Mouse (Mus musculus): ENCODE results near the gene Espn. TPM values are rescaled to one million over a fixed set of nuclear protein-coding genes. Genes with fewer than 3 reads are reported as not detected.

Gene Espn
- polyA plus RNA-seq, 1 experiment from 2014 or later: 3.4 TPM

GRCm38 (mm10) chr4:152140441-152140840, 11.7 kb downstream of the Espn start:
- Histone ChIP-seq H3K9me3 (no peaks in the 10 kb centered on the region), H3K36me3 (no peaks in the 10 kb centered on the region), H3K4me1 (peaks cover 11% of the 10 kb centered on the region), H3K9ac (no peak overlapping the region), H3K4me2 (no peak overlapping the region), H3K4me3 (no peak overlapping the region), H3K27me3 (peaks cover 56% of the 10 kb centered on the region), H3K27ac (no peak overlapping the region)
- 30% methylated on average over 6 of the region's 6 CpGs for WGBS
- ATAC-seq (ENCODE audit: insufficient number of reproducible peaks, insufficient read depth, low FRiP score, low TSS enrichment, low read depth): no peak

- Histone ChIP-seq H3K9ac (0 out of 2 replicates have a peak overlapping the region, but pooled peaks have one; percentile 49), H3K36me3 (no peaks in the 10 kb centered on the region), H3K4me2 (peak overlapping the region; percentile 78), H3K4me3 (peak overlapping the region; percentile 52), H3K27ac (no peak overlapping the region), H3K4me1 (peaks cover 11% of the 10 kb centered on the region), H3K9me3 (no peaks in the 10 kb centered on the region), H3K27me3 (peaks cover 62% of the 10 kb centered on the region)
- peak; percentile 73 for ATAC-seq (ENCODE audit: insufficient number of reproducible peaks, insufficient read depth, low FRiP score, low TSS enrichment, low read depth)
- 2% methylated on average over 51 of the region's 51 CpGs for WGBS
Observed at GRCm38 (mm10) chr4:152138497-152139260, 13.5 kb downstream of the Espn start.

- ATAC-seq (ENCODE audit: insufficient number of reproducible peaks, insufficient read depth, low FRiP score, low TSS enrichment, low read depth): no peak
- Histone ChIP-seq H3K9ac (no peak overlapping the region), H3K36me3 (no peaks in the 10 kb centered on the region), H3K27me3 (peaks cover 72% of the 10 kb centered on the region), H3K4me3 (no peak overlapping the region), H3K9me3 (no peaks in the 10 kb centered on the region), H3K27ac (no peak overlapping the region), H3K4me1 (peaks cover 22% of the 10 kb centered on the region), H3K4me2 (no peak overlapping the region)
- WGBS: 86% methylated on average over 2 of the region's 2 CpGs
Observed at GRCm38 (mm10) chr4:152136876-152137250, 15.3 kb downstream of the Espn start.

GRCm38 (mm10) chr4:152136112-152136875, 15.9 kb downstream of the Espn start:
- WGBS: 27% methylated on average over 6 of the region's 6 CpGs
- peaks cover 74% of the 10 kb centered on the region for H3K27me3 ChIP-seq
- no peaks in the 10 kb centered on the region for H3K36me3 ChIP-seq

GRCm38 (mm10) chr4:152135363-152135762, 16.8 kb downstream of the Espn start:
- ATAC-seq (ENCODE audit: insufficient number of reproducible peaks, insufficient read depth, low FRiP score, low TSS enrichment, low read depth): no peak

More at GRCm38 (mm10) chr4:152136112-152136875, 15.9 kb downstream of the Espn start:
- H3K9me3 ChIP-seq: no peaks in the 10 kb centered on the region
- no peak overlapping the region for H3K4me3 ChIP-seq
- no peak overlapping the region for H3K4me2 ChIP-seq
- peaks cover 27% of the 10 kb centered on the region for H3K4me1 ChIP-seq
- H3K9ac ChIP-seq: no peak overlapping the region
- H3K27ac ChIP-seq: no peak overlapping the region
- ATAC-seq (ENCODE audit: insufficient number of reproducible peaks, insufficient read depth, low FRiP score, low TSS enrichment, low read depth): no peak

GRCm38 (mm10) chr4:152134507-152134906, 17.7 kb downstream of the Espn start:
- no peak for ATAC-seq (ENCODE audit: insufficient number of reproducible peaks, insufficient read depth, low FRiP score, low TSS enrichment, low read depth)
- Histone ChIP-seq H3K27ac (no peak overlapping the region), H3K27me3 (peaks cover 77% of the 10 kb centered on the region), H3K9me3 (no peaks in the 10 kb centered on the region), H3K4me1 (peaks cover 42% of the 10 kb centered on the region), H3K4me2 (no peak overlapping the region), H3K36me3 (no peaks in the 10 kb centered on the region), H3K9ac (no peak overlapping the region), H3K4me3 (no peak overlapping the region)

More at GRCm38 (mm10) chr4:152135363-152135762, 16.8 kb downstream of the Espn start:
- no peak overlapping the region for H3K4me3 ChIP-seq
- H3K9ac ChIP-seq: no peak overlapping the region
- no peak overlapping the region for H3K4me2 ChIP-seq
- H3K36me3 ChIP-seq: no peaks in the 10 kb centered on the region
- H3K27ac ChIP-seq: no peak overlapping the region
- H3K9me3 ChIP-seq: no peaks in the 10 kb centered on the region
- peaks cover 37% of the 10 kb centered on the region for H3K4me1 ChIP-seq
- 80% methylated on average over 12 of the region's 12 CpGs for WGBS
- peaks cover 74% of the 10 kb centered on the region for H3K27me3 ChIP-seq

- Histone ChIP-seq H3K9ac (no peak overlapping the region), H3K4me2 (no peak overlapping the region), H3K4me3 (no peak overlapping the region), H3K27ac (no peak overlapping the region), H3K36me3 (no peaks in the 10 kb centered on the region), H3K4me1 (peaks cover 34% of the 10 kb centered on the region), H3K27me3 (peaks cover 78% of the 10 kb centered on the region), H3K9me3 (no peaks in the 10 kb centered on the region)
- whole genome bisulfite sequencing: 43% methylated on average over 5 of the region's 5 CpGs
- ATAC-seq (ENCODE audit: insufficient number of reproducible peaks, insufficient read depth, low FRiP score, low TSS enrichment, low read depth): no peak
Observed at GRCm38 (mm10) chr4:152133213-152133612, 19.0 kb downstream of the Espn start.

GRCm38 (mm10) chr4:152132772-152133169, 19.4 kb downstream of the Espn start:
- Histone ChIP-seq H3K4me1 (peaks cover 32% of the 10 kb centered on the region), H3K9me3 (no peaks in the 10 kb centered on the region), H3K27me3 (peaks cover 79% of the 10 kb centered on the region), H3K36me3 (no peaks in the 10 kb centered on the region), H3K4me3 (no peak overlapping the region), H3K4me2 (peak overlapping the region; percentile 80; the same call in 1 of the 2 replicates), H3K27ac (no peak overlapping the region), H3K9ac (no peak overlapping the region)
- ATAC-seq (ENCODE audit: insufficient number of reproducible peaks, insufficient read depth, low FRiP score, low TSS enrichment, low read depth): no peak
- WGBS: 27% methylated on average over 10 of the region's 10 CpGs

GRCm38 (mm10) chr4:152131809-152132771, 20.1 kb downstream of the Espn start:
- Histone ChIP-seq H3K36me3 (no peaks in the 10 kb centered on the region), H3K27ac (no peak overlapping the region), H3K9me3 (no peaks in the 10 kb centered on the region), H3K4me2 (peak overlapping the region; percentile 80), H3K4me3 (peak overlapping the region; percentile 46), H3K27me3 (peaks cover 84% of the 10 kb centered on the region), H3K9ac (peak overlapping the region; percentile 65; the same call in 1 of the 2 replicates), H3K4me1 (peaks cover 32% of the 10 kb centered on the region)
- 0 out of 2 replicates have a peak, but pooled peaks have one; percentile 8 for ATAC-seq (ENCODE audit: insufficient number of reproducible peaks, insufficient read depth, low FRiP score, low TSS enrichment, low read depth)
- WGBS: 3% methylated on average over 50 of the region's 50 CpGs

- no peak overlapping the region for H3K27ac ChIP-seq
- peak overlapping the region; percentile 46 for H3K4me3 ChIP-seq
- WGBS: under 1% methylated on average over 76 of the region's 85 CpGs
- peaks cover 88% of the 10 kb centered on the region for H3K27me3 ChIP-seq
- no peaks in the 10 kb centered on the region for H3K9me3 ChIP-seq
- no peaks in the 10 kb centered on the region for H3K36me3 ChIP-seq
- 0 out of 2 replicates have a peak, but pooled peaks have one; percentile 44 for ATAC-seq (ENCODE audit: insufficient number of reproducible peaks, insufficient read depth, low FRiP score, low TSS enrichment, low read depth)
- peak overlapping the region; percentile 65 for H3K9ac ChIP-seq
- peak overlapping the region; percentile 80 for H3K4me2 ChIP-seq
- peaks cover 39% of the 10 kb centered on the region for H3K4me1 ChIP-seq
Observed at GRCm38 (mm10) chr4:152130771-152131653, 21.2 kb downstream of the Espn start.
